Mouse (Mus musculus): ENCODE data around the gene Bicc1. TPM values are rescaled to one million over a fixed set of nuclear protein-coding genes. Genes with fewer than 3 reads are reported as not detected.

Gene Bicc1
- 5.9 TPM in 2 replicates for polyA plus RNA-seq (2015; fragmentation: Nextera tagmentation; extraction: Ambion mirVana)

DNA sequence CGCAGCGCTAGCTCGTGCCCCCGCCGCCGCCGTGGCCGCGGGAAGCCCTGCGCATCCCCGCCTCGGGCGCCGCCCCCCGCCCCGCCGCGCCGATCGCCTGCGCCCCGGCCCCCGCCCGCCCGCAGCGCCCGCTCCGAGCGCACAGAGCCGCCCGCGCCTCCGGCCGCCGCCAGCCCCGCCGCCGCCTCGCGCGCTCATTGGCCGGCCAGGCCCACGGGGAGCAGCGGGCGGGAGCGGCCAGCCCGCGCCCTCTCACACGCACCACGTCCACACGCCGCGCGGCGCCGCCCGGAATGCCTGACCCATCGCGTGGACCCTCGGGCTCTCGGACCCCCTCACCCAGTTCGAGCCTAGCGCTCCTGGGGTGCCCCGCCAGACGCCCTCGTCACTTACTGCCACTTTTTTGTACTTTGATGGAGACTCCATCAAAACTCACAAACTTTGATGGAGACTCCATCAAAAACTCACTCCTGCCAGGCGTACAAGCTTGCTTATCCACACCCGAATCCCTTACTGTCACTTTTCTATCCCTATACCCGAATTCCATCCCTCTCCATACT lies at the start of gene Bicc1:
Gene Bicc1 (minus strand): TSS at position 25 of the 560 bp plus-strand sequence.
- H3K9me3 ChIP-seq: no peaks in the 10 kb centered on the region
- peak within 1 kb of the TSS; percentile 52; the same call in 1 of the 2 replicates for H3K27ac ChIP-seq
- peaks cover 30% of the 10 kb centered on the region for H3K27me3 ChIP-seq
- H3K9ac ChIP-seq: peak within 1 kb of the TSS; percentile 78
- peak; percentile 89 for ATAC-seq (ENCODE audit: low FRiP score)
- WGBS: 3% methylated on average over 28 of the region's 69 CpGs
- H3K4me2 ChIP-seq: peak within 1 kb of the TSS; percentile 94
- H3K36me3 ChIP-seq: no peaks in the 10 kb centered on the region
- H3K4me3 ChIP-seq: peak within 1 kb of the TSS; percentile 73
- peaks cover 9% of the 10 kb centered on the region for H3K4me1 ChIP-seq (replicated peaks)

DNA sequence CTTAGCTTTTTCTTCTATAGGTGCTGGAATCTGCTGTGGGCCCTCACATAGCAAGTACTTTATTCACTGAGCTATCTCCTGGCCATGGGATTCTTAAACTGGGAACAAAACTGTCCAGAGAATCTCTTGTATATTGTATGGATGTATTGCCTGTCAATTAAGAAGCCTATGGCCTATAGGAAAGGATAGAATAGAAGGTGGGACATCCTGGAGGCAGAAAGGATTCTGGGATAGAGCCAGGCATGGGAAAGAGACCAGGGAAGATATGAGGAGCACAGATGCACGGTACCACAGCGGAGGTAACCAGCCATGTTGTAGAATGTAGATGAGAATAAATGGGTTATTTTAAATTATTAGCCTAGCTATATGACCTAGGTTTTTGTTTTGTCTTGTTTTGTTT lies 42.0 kb upstream of the Bicc1 start:
- ATAC-seq (ENCODE audit: low FRiP score): no peak
- WGBS: 93% methylated on average over 2 of the region's 2 CpGs

DNA sequence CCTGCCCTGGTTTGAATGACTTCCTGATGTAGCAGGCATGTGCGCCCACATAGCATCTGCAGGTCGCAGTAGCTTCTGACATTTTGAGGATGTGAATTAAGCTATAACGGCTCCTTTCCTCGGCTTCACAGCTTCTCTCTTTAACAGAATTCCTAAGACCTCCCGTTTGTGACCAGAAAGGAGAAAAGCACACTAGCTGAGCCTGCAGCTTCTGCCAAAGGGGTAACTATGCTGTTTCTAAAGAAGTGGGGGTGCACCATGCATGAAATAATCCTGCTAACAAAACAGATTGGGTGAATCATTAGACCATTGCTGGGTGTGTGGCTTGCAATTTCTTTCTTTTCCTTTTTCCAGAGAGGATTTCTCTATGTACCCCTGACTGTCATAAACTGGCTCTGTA lies 41.5 kb upstream of the Bicc1 start:
- Histone ChIP-seq H3K9me3 (no peaks in the 10 kb centered on the region), H3K36me3 (no peaks in the 10 kb centered on the region), H3K4me1 (replicated peaks) (peaks cover 7% of the 10 kb centered on the region), H3K27me3 (no peaks in the 10 kb centered on the region), H3K27ac (0 out of 2 replicates have a peak overlapping the region, but pooled peaks have one; percentile 31), H3K9ac (no peak overlapping the region), H3K4me3 (no peak overlapping the region), H3K4me2 (0 out of 2 replicates have a peak overlapping the region, but pooled peaks have one; percentile 11)
- no peak for ATAC-seq (ENCODE audit: low FRiP score)
- WGBS: 63% methylated on average over 5 of the region's 5 CpGs

More for the DNA sequence above, 42.0 kb upstream of the Bicc1 start:
- Histone ChIP-seq H3K27ac (no peak overlapping the region), H3K4me2 (no peak overlapping the region), H3K27me3 (no peaks in the 10 kb centered on the region), H3K36me3 (no peaks in the 10 kb centered on the region), H3K9ac (no peak overlapping the region), H3K4me1 (replicated peaks) (peaks cover 7% of the 10 kb centered on the region), H3K4me3 (no peak overlapping the region), H3K9me3 (no peaks in the 10 kb centered on the region)

DNA sequence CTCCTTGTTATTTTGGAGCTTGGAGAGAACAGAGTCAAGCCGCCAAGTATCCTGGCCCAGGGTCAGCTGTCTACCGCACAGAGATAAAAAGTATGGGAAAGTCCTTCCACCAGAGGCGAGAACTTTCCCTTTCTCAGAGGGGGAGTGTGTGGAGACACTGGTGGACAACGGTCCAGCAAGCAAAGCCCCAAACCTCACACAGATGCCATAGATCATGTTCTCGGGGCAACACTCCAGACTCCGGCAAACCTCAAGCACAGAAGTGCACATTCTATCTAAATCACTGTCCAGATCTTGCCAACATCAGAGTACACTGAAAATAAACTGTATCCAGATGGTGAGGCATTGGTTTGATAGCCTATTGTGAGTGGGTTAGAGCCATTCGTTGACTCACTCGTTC lies 39.2 kb upstream of the Bicc1 start:
- peaks cover 10% of the 10 kb centered on the region for H3K4me1 ChIP-seq (replicated peaks)
- H3K9me3 ChIP-seq: no peaks in the 10 kb centered on the region
- no peak overlapping the region for H3K4me3 ChIP-seq
- H3K4me2 ChIP-seq: no peak overlapping the region
- H3K27me3 ChIP-seq: no peaks in the 10 kb centered on the region
- H3K36me3 ChIP-seq: no peaks in the 10 kb centered on the region
- 93% methylated on average over 8 of the region's 8 CpGs for WGBS
- no peak for ATAC-seq (ENCODE audit: low FRiP score)
- no peak overlapping the region for H3K9ac ChIP-seq
- no peak overlapping the region for H3K27ac ChIP-seq

DNA sequence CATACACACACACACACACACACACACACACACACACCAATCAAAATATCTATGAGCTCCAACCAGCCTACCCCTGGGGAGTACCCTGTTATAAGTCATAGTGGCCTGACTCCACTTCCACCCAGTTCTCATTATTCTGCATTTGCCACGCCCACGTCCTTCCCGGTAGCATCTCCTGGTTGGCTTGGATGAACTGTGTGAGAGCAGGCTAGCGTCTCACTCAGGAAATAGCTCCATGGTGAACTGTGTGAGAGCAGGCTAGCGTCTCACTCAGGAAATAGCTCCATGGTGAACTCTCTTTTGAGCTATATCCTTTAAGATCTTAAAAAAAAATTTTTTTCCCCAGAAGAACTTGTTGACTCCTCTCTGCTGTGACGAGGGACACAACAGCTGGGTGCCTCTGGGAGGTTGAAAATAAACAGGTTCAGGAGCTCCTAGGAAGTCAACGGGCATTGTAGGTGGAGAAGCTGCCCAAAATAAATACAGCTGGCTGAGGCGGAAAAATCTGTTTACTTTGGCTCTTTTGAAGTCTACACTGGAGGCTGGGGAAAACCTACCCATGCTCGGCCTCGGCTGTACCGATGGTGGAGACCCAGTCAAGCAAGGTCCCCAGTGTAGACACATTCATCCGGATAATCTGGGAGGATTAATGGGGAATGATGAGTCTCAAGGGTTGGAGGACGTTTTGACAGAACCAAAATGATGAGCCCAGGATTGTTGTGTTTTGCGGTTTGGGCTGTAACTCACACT lies 37.7 kb upstream of the Bicc1 start:
- Histone ChIP-seq H3K36me3 (no peaks in the 10 kb centered on the region), H3K4me1 (replicated peaks) (peaks cover 15% of the 10 kb centered on the region), H3K9me3 (no peaks in the 10 kb centered on the region), H3K4me3 (no peak overlapping the region), H3K27ac (no peak overlapping the region), H3K27me3 (no peaks in the 10 kb centered on the region), H3K4me2 (no peak overlapping the region), H3K9ac (no peak overlapping the region)
- 76% methylated on average over 14 of the region's 14 CpGs for WGBS
- ATAC-seq (ENCODE audit: low FRiP score): no peak

DNA sequence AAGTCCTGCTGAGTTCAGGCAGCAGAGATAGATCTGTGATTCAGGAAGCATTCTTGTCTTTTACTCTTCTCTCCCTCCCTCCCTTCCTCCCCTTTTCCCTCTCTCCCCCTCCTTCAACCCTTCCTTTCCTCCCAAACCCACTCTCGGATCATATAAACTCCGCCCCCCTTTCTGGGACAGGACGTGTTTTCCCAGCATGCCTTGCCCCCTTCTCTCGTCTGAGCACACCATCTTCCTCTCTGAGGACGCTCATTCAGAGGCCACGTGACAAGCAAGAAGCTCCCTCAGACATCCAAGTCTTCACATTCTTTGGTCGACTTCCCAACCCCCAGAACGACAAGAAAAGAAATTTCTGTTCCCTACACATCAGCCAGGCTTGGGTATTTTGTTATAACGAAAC lies 36.0 kb upstream of the Bicc1 start:
- Histone ChIP-seq H3K4me3 (no peak overlapping the region), H3K9me3 (peaks cover 6% of the 10 kb centered on the region; the same call in 1 of the 2 replicates), H3K27me3 (no peaks in the 10 kb centered on the region), H3K9ac (no peak overlapping the region), H3K27ac (no peak overlapping the region), H3K4me1 (replicated peaks) (peaks cover 11% of the 10 kb centered on the region), H3K4me2 (0 out of 2 replicates have a peak overlapping the region, but pooled peaks have one; percentile 13), H3K36me3 (no peaks in the 10 kb centered on the region)
- 56% methylated on average over 9 of the region's 9 CpGs for WGBS
- no peak for ATAC-seq (ENCODE audit: low FRiP score)

DNA sequence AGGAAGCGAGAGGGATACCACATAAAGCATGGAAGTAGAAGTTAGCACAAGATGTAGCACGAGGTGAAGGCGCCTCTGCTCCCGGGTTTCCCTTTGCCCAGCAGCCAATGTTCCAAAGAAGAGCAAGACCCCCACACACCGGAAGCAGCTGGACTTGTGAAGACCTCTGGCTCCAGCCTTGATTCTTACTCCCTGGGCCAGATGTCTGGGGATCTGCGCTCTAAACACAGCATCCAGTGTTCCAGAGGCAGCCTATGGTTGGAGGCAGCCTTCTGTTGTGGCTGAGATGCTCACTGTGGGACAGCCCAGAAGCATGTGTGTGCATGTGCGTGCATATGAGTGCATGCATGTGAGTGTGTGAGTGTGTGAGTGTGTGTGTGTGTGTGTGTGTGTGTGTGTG lies 35.2 kb upstream of the Bicc1 start:
- no peak overlapping the region for H3K27ac ChIP-seq
- peaks cover 6% of the 10 kb centered on the region; the same call in 1 of the 2 replicates for H3K9me3 ChIP-seq
- no peak overlapping the region for H3K4me3 ChIP-seq
- no peak overlapping the region for H3K4me2 ChIP-seq
- no peak for ATAC-seq (ENCODE audit: low FRiP score)
- 86% methylated on average over 7 of the region's 7 CpGs for WGBS
- no peaks in the 10 kb centered on the region for H3K36me3 ChIP-seq
- peaks cover 9% of the 10 kb centered on the region; the same call in 1 of the 2 replicates for H3K4me1 ChIP-seq (replicated peaks)
- no peaks in the 10 kb centered on the region for H3K27me3 ChIP-seq
- H3K9ac ChIP-seq: no peak overlapping the region

DNA sequence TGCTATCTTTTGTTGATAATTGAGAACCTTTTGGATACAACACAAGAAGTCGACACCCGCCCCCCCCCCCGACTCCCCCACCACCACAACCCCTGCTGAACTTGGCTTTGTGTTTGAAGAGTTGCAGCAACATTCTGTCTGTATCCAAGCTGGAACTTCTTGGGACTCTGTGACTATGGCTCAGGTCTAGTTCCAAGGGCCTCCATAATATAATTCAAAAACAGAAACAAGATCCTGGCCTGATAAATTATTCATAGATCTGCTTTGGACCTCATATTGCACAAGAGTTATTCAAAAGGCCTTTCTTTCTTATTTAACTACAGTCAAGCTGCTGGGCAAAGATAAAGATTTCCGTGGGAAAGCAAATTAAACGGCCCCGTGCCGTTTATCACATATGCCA lies 33.8 kb upstream of the Bicc1 start:
- H3K27ac ChIP-seq: no peak overlapping the region; the same call in 1 of the 2 replicates
- H3K9ac ChIP-seq: no peak overlapping the region
- H3K36me3 ChIP-seq: no peaks in the 10 kb centered on the region
- H3K4me1 ChIP-seq (replicated peaks): peaks cover 9% of the 10 kb centered on the region; the same call in 1 of the 2 replicates
- H3K4me2 ChIP-seq: no peak overlapping the region
- no peaks in the 10 kb centered on the region for H3K27me3 ChIP-seq
- 44% methylated on average over 7 of the region's 7 CpGs for WGBS
- H3K9me3 ChIP-seq: peaks cover 6% of the 10 kb centered on the region; the same call in 1 of the 2 replicates
- H3K4me3 ChIP-seq: no peak overlapping the region
- ATAC-seq (ENCODE audit: low FRiP score): no peak

DNA sequence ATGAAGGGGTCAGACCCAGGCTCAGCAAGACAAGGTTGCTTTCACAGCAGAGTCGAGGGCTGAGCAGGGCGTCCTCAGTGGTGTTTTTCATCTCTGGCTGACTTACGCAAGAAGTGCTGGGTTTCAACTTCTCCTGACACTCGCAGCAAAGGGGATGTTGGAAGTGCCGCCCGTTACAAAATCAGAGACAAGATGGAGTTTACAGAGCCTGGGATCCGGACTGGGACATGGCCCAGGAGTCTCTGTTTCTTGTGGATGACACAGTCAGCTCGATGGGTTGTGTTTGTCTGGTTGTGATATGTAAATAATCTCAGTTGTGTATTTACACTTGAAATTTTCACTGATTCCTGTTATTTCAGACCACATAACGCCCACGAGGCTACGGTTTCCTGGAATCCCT lies 33.4 kb upstream of the Bicc1 start:
- no peaks in the 10 kb centered on the region for H3K36me3 ChIP-seq
- H3K4me3 ChIP-seq: no peak overlapping the region
- peak overlapping the region; percentile 6; the same call in 1 of the 2 replicates for H3K27ac ChIP-seq
- H3K9ac ChIP-seq: no peak overlapping the region
- no peaks in the 10 kb centered on the region for H3K27me3 ChIP-seq
- H3K4me1 ChIP-seq (replicated peaks): peaks cover 9% of the 10 kb centered on the region; the same call in 1 of the 2 replicates
- H3K4me2 ChIP-seq: no peak overlapping the region
- ATAC-seq (ENCODE audit: low FRiP score): no peak
- WGBS: 66% methylated on average over 11 of the region's 11 CpGs
- peaks cover 6% of the 10 kb centered on the region; the same call in 1 of the 2 replicates for H3K9me3 ChIP-seq

DNA sequence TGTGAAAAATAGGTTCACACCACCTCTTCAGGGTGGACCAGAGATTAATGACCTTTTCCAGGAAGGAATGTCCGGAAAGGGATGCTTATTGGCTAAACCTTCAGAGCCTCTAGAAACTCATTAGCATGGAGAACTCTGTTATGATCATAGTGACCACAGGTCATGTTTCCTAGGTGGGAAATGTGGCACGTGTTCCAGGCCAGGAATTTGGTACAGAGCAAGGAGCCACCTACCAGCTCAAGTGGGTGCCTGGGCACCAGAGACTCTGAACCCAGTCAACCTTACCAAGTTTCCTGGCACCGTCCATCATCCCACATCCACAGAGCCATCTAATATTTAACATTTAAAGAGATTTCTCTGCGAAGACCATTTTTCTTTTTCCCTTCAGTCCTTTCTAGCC lies 29.2 kb upstream of the Bicc1 start:
- no peak overlapping the region for H3K27ac ChIP-seq
- 92% methylated on average over 4 of the region's 4 CpGs for WGBS
- H3K27me3 ChIP-seq: no peaks in the 10 kb centered on the region

DNA sequence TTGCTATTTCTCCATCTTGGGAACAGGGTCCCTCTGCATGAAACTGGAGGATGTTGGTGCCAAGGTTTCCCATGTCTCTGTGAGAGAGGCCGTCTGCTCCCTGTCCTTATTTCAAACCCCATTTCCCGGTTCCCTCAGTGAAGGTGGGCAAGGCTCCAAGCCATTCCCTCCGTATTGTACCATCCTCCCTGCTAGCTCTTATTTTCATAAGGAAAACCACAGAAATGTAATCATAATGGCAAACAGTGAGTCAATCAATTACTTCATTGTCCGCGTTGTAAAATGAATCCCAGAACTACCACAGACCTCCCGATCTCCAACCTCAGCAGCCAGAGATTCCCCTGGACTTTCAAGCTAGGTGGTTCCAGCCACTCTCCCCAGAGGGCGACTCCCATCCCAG lies 25.6 kb upstream of the Bicc1 start:
- H3K4me2 ChIP-seq: no peak overlapping the region
- H3K27me3 ChIP-seq: no peaks in the 10 kb centered on the region
- no peaks in the 10 kb centered on the region for H3K4me1 ChIP-seq (replicated peaks)
- ATAC-seq (ENCODE audit: low FRiP score): no peak
- H3K27ac ChIP-seq: no peak overlapping the region
- H3K4me3 ChIP-seq: no peak overlapping the region
- H3K9me3 ChIP-seq: no peaks in the 10 kb centered on the region
- no peak overlapping the region for H3K9ac ChIP-seq
- H3K36me3 ChIP-seq: no peaks in the 10 kb centered on the region
- WGBS: 83% methylated on average over 7 of the region's 7 CpGs

More for the DNA sequence above, 29.2 kb upstream of the Bicc1 start:
- no peaks in the 10 kb centered on the region for H3K36me3 ChIP-seq
- H3K4me3 ChIP-seq: no peak overlapping the region
- no peak for ATAC-seq (ENCODE audit: low FRiP score)
- H3K4me2 ChIP-seq: no peak overlapping the region
- peaks cover 6% of the 10 kb centered on the region; the same call in 1 of the 2 replicates for H3K9me3 ChIP-seq
- 0 out of 2 replicates have a peak, but pooled peaks cover 6% of the 10 kb centered on the region for H3K4me1 ChIP-seq (replicated peaks)
- H3K9ac ChIP-seq: no peak overlapping the region

DNA sequence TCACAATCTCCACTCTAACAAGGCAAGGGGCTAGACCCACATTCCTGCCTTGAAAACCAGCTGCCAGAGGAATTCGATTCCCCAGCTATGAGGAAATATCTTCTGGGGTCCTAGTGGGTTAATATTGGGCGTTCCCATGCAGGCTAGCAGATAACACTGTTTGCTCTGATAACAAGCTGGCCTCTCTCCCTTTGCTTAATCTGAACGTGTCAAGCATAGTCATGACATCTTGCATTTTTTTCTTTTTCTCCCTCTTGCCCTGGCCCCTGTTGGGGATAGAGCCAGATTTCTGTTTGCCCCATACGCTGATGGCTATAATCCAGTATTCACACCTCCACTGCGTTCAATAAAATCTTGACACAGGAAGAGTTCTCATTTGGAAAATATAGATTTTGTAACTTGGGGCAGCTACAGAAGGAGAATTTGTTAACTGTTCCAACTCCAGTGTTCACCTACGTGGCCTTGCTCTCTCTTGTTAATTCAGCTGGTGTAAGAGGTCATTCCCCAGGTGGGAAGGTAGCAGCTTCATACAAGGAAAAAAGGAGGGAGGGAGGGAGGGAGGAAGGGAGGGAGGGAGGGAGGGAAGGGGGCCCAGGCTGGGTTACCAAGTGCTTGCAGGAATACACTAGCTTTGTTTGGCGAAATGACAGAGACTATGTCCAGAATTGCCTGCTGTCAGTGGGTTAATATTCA lies 24.0 kb upstream of the Bicc1 start:
- no peaks in the 10 kb centered on the region for H3K27me3 ChIP-seq
- H3K9me3 ChIP-seq: no peaks in the 10 kb centered on the region
- H3K9ac ChIP-seq: no peak overlapping the region
- WGBS: 66% methylated on average over 7 of the region's 7 CpGs
- no peak overlapping the region for H3K27ac ChIP-seq
- H3K36me3 ChIP-seq: no peaks in the 10 kb centered on the region
- no peak for ATAC-seq (ENCODE audit: low FRiP score)
- no peak overlapping the region for H3K4me3 ChIP-seq
- no peaks in the 10 kb centered on the region for H3K4me1 ChIP-seq (replicated peaks)
- no peak overlapping the region for H3K4me2 ChIP-seq

All from hindbrain, embryonic 13.5 days (tissue).